Mouse (Mus musculus): ENCODE data around the gene Sst.
"Not testable (repeated sequence)": the region's sequence is repeated elsewhere in the genome, so short reads cannot be mapped to it uniquely, and the experiment has no call there.

Gene Sst

DNA sequence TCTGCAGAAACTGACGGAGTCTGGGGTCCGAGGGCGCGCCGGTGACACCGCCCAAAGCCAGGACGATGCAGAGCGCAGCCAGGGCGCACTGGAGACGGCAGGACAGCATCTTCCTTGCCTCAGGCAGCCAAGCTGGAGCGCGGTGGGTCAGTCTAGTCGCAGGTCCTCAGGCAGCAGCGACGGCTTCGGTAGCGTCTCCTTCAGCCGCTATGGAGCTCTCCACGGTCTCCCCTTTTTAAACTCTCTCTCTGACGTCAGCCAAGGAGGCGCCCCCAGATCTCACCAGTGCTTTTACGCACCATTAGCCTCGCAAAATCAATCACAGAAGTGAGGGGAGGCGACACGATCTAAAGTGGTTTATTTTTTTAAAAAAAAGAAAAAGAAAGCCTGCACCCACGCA, at the start of gene Sst:
Sst (minus strand) TSS at position 323 of the 400 bp plus-strand sequence.
- no peak for DNase-seq (ENCODE audit: low spot score in 2 of 2)

DNA sequence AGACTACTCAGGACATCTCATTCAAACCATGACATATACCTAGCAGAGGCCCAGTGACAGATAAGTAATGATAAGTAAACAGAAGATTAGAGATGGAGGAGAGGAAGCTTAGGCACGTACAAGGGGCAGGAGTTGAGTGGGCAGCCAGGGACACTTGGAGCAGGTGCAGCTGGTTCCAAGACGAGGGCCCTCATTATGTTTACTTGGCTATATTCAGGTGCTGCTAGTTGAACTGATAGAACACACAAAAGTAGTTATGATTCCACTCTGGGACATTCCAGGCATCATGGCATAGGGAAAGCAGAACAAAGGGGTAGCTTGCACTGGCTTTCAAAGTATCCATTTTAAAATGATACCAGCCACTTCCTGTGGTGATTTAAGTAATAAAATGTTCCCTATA, 43.6 kb upstream of the Sst start:
- no peak for DNase-seq (ENCODE audit: low spot score in 2 of 2)

DNA sequence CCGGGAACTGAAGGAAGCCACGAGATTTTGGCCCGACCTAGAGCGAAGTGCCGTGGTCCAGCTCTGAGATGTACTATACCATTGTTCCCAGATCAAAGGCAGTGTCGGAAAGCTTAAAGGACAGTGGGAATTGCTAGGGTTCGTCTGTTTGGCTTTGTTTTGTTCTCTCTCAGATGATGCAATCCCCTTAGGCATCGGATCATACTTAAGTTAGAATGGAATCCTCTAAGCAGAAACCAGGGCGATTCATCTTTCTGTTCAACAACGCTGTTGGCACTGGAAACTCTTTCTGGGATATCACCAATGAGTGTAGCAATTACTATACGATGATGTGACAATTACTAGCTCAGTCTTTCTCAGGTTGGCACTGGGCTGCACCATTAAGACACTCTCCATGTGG, 41.5 kb upstream of the Sst start, which contains the start of gene Rtp2:
Rtp2 (minus strand) TSS at position 101 of the 400 bp plus-strand sequence.
- DNase-seq (ENCODE audit: low spot score in 2 of 2) = no peak

DNA sequence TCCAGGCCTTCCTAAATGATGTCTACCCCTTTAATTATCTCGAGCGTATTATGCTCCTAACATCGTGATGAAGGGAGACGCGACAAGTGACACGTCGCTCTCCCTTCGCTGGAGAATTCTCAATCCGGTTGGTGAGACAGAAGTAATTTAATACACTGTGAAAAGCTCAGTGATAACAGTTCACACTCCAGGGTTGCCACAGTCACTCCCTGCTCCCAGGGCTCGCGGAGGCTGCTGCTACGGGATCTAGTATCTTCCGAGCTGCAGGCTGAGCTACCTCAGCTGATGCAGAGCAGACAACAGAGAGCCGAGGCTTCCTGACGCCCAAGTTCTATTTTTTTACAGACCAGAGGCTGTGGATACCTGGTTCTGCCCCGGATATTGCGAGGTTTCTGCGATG, 40.5 kb upstream of the Sst start:
- DNase-seq (ENCODE audit: low spot score in 2 of 2) = no peak

DNA sequence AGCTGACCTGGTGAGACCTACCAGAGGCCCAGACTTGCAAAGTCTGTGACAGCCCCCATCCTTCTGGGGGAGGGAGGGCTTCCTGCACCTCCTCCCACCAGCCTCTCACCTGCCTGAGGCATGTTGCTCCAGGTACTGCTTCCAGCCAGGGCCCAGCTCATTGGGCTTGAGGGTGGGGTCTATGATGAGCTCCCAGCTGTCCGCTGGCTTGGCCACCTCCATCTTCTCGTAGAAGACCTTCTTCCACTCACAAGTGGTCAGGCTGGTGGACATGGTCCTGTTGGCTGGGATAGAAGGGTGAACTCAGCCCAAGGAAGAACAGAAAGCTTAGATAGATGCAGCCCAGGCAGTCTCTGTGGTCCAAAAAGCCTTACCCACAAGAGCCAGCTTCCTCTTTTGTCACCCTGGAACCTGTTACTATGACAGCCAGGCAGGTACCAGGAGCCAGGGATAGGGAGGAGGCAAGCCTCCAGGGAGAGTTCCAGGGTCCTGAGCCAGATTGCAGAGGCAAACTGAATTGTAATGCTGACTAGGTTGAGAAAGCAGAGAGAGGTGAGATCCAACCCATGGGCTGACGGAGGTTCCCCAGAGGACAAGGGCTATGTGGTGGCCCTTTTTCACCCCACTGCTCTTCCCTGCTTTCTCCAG, 39.8 kb upstream of the Sst start:
- no peak for DNase-seq (ENCODE audit: low spot score in 2 of 2)

DNA sequence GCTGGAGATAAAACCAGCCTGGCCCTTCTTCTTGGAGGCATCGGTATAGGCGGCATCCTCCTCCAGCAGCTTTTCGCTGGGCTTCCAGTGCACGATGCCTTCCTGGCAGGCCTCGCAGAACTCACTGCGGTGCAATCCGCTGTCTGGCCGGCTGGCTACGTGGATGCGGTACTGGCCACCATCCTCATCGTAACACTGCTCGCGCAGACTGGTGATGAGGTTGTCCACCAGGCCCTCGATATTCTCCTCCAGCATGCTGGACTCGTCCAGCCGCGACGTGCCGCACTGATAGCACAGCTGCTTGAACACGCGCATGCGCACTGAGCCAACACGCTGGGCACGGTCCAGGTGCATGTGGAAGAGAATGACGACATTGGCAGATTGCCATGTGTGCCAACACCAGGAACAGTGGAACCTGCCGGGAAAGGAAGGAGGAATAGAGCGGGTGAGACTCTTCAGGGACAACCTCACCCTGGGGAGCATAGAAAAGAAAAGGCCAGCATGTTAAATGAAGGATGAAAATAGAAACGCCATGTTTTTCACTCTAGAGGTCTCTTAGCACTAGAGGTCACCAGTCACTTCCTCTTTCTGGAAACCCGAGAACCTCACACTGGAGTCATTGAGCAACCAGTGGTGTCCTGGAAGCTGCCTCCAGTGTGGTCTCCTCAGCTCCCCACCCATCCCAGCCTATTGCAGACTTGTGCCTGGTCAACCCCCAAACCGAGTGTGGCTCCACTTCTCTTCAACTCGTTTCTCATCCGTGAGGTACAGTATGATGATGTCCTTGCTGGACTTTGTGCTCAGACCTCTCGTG, 36.8 kb upstream of the Sst start:
- no peak for DNase-seq (ENCODE audit: low spot score in 2 of 2)

DNA sequence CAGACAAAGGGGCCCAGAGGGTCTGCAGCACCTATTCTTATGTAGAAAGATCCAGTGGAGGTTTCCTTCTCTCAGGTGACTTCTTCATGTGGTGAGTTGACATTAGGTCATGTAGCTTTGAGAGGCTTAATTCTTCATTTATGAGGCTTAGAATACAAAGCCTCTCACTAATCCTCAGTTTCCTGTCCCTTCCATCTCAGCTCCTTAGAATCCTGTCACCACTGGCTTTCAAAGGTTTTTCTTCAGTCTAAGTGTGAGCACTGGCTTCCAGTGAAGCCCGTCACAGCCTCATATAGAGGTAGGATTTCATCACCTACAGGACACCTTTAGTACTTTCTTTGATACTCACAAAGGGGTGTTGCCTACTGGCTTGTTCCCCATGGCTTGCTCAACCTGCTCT, 32.1 kb upstream of the Sst start:
- DNase-seq (ENCODE audit: low spot score in 2 of 2) = no peak

DNA sequence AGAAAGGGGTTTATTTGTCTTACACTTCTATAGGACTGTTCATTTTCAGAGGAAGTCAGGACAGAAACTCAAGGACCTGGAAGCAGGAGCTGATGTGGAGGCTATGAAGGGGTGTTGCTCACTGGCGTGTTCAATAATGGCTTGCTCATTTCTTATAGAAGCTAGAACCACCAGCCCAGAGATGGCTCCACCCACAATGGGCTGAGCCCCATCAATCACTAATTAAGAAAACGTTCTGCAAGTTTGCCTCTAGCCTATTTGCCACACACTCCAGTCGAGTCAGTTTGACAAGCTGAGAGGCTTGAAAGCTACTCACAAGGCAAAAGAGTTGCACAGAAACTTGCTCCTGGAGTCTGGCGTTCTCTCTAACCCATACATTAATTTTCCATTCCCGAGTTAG, 30.9 kb upstream of the Sst start:
- no peak for DNase-seq (ENCODE audit: low spot score in 2 of 2)

DNA sequence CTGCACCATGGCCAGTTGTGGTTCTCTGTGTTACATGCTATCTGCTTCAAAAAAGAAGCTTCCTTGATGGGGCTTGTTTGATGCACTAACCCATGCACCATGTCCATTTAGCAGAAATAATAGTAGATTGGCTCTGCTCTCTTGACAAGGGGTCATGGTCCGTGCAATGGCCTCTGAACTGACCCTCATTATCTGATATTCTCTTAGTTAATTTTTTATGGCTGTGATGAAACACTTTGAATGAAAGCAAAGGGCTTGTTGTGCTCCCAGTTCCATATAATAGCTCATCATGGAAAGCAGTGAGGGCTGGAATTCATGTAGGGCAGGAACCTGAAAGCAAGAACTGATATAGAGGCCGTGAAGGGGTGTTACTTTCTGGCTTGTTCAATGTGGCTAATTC, 28.7 kb upstream of the Sst start:
- no peak for DNase-seq (ENCODE audit: low spot score in 2 of 2)

DNA sequence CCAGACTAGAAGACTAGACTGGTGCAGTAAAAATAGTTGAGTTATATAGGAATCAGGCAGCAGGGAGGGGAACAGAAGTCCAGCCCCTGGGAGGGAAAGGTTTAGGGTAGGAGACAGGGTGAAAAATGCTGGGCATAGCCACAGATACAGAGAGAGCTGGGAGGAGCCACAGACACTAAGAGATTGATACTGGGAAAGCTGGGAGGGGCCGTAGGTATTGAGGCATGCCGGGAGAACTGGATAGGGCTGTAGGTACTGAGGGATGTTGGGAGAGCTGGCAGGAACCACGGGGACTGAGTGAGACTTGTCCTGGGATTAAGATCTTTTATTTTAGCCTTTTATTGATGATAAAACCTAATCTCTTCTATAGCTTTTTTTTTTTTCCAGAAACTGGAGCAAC, 22.6 kb upstream of the Sst start:
- DNase-seq (ENCODE audit: low spot score in 2 of 2) = no peak

DNA sequence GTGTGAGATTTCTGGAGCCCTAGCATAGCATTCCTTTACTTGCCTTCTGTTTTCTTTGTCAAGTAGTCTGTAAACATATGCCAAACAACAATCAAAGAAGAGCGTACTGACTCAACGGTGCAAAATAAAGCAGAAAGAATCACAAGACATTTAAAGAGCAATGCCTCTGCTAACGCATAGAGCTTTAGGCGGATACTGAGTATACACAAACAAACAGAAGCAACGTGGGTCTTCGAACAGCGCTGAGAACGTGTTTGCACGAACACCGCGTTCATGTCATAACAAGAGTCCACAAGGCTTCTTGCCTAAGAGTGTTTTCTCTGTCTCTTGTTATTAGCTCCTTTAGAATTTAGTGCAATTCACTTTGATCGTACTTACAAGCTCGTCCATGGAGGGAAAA, 22.0 kb upstream of the Sst start:
- no peak for DNase-seq (ENCODE audit: low spot score in 2 of 2)

DNA sequence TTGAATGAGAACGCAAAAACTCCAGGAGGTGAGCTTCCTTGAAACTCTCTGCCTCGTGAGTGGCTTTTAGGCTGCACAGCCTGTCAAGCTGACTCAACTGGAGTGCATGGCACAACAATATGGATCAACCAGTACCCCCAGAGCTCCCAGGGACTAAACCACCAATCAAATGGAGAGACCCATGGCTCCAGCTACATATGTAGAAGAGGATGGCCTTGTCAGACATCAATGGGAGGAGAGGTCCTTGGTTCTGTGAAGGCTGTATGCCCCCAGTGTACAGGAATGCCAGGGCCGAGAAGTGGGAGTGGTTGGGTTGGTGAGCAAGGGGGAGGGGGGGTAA, 18.2 kb upstream of the Sst start:
- DNase-seq (ENCODE audit: low spot score in 2 of 2) = not testable (repeated sequence)

DNA sequence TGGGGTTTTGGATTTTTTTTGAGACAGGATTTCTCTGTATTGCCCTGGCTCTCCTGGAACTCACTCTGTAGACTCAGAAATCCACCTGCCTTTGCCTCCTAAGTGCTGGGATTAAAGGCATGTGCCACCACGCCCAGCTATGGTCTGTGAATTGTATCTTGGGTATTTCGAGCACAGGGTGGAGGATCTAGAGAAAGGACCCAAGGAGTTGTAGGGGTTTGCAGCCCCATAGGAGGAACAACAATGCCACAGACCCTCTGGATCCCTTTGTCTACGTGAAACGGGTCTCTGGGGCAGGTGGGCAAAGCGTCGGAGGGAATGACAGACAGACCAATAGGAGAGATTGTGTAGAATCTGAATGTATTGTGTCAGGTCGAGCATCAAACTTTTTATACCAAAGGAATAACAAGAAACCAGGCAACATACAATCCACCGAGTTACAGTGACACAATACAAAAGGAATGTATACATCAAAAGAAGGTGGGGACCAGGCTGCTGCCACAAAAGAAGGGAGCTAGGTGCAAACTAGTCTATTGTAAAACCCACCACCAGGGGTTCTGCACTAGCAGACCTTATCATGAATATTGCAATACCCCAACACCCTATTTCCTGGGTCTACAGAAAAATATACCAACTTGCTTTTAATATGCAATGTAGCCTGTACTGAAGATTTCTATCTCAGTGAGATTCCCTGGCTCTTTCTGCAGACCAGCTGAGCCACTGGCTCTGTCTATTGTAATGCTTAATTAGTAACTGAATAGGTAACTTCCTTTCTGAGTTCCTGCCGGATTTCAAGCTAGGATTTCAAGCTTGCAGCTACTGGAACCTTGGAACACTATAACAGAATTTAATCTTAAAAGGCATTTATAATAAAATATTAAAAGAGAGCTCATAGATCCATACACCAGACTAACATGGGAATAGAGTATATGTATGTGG, 17.6 kb upstream of the Sst start:
- not testable (repeated sequence) for DNase-seq (ENCODE audit: low spot score in 2 of 2)

DNA sequence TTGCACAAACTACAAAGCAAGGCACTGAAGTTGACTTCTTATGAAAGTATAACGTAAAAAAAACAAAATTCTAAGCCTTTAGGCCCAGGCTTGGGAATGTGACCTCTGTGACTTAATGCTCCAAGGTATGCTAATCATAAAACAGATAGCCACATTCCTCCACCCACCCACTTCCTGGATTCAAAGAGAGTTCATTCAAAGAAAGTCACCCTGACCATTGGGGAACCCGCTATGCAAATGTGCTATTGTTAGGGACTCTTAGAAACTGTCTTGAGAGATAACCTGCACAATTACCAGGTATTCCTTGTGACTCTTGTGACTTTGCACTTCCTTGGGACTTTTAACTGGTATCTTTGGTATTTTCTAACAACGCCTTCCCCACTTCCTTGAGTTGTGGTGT, 15.8 kb upstream of the Sst start:
- DNase-seq (ENCODE audit: low spot score in 2 of 2) = not testable (repeated sequence)

DNA sequence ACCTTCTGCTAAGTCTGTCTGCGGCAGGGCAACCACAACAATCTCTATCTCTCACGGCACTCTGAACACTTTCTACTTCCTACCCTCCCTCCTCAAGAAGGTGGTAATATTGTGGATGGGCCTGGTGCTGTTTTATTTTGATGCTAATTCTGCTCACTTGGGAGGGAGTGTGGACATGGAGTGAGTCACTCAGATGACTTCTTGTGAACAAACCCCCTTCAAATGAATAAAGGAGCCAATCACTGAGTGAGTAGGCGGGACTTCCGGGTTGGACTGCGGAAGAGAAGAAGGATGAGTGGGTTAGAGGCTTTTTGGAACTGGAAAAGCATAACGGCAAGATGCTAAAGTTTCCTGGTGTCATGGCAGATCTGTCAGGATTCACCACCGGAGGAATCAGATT, 10.7 kb upstream of the Sst start:
- no peak for DNase-seq (ENCODE audit: low spot score in 2 of 2)

DNA sequence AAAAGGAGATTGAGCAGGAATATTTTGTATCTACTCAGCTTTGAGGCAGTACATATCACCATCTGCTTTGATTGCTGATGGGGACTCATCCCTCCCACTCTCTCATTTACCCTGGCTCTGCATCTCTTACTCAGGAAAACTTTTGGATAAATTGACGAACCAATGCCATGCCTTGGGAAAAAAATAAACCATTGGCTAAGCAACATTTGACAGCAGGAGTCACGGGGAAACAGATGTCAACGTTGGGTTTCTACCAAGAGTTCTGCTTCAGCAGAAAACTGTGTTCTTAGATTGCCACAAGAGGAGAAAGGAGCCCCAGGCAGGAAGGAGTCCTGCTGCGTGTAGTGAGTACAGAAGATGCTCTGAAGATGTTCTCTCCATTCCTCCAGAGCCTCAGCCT, 9.3 kb upstream of the Sst start:
- DNase-seq (ENCODE audit: low spot score in 2 of 2) = peak in 1 of 2 experiments; percentile 30

DNA sequence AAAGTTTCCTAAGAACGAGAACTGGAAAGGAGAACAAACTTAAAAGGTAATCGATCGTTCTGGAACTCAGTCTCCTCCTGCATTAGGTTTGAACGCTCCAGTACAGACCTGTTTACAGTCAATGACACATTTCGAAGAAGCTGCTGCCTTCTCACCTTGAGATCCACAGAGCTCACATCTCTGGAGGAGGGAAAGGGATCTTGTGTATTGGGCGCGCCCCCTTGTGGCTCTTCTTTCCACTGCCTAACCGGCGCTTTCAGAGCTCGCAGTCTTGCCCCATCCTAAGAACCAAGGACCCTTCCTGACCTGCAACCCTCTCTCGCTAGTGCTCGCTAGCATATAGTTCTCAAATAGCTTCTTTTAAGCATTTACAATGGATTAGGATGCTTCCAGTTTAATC, 8.1 kb upstream of the Sst start:
- DNase-seq (ENCODE audit: low spot score in 2 of 2) = peak in 1 of 2 experiments; percentile 87

DNA sequence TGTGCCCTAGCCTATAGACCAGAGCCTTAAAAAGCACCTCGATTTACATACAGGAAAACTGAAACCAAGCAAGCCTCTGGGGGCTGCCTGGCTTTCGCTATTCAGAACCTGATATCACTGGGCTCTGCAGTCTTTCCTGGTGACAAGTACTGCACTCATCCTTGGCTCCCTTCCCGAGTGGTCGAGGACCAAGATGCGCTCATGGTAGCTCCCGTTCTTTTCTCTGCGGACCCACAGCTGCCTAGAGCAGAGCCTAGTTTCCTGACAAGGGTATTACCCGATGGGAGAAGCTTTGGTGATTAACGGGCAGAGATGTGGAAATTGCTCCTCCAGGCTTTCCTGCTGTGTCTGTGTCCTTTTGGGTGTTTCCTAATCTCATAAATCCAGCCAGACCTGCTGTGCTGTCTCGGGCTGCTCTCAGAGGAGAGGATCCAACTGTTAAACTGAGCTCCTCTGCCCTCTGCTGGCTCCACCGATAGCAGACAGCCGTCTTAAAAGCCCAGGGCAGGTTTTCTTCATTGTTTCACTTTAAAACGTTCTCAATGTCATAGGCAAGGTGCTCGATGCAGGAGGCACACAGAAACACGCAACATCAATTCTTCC, 7.3 kb upstream of the Sst start:
- peak; percentile 26 to 84 for DNase-seq (ENCODE audit: low spot score in 2 of 2)

DNA sequence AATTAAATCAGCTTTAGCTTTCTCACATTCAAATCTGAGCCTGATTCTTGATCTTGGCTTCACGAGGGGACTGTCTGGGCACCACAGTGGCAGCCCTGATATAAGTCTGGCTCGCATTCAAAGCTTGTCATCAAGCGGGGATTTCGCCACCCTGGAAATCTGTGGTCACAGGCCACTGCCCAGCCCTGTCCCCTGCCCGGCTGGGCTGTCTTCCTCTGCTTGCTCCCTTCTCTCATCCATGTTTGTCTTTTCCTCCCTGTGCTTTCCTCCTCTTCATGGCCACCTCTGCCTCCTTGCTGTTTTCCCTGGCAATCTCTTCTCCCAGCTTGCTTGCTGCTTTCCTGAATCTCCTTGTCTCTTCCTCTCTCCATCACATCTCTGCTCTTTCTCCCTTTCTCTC, 6.7 kb upstream of the Sst start:
- no peak for DNase-seq (ENCODE audit: low spot score in 2 of 2)

DNA sequence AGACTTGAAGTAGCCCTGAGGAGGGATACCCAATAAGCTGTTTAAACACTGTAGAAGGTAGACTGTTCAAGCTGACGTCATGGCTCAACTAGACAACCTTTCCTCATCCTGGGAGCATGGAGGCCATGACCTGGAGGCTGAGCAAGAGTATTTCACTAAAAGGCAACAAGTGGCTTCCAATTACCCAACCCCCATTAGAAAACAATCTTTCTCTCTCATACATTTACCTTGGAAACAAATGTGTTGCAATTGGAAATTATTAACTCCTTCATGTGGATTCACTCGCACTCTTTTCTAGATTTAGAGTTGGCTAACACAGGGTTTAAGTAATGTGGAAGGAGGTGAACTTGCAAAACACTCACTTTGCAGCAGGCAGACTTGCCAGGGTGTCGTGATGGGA, 4.4 kb upstream of the Sst start:
- DNase-seq (ENCODE audit: low spot score in 2 of 2) = no peak

DNA sequence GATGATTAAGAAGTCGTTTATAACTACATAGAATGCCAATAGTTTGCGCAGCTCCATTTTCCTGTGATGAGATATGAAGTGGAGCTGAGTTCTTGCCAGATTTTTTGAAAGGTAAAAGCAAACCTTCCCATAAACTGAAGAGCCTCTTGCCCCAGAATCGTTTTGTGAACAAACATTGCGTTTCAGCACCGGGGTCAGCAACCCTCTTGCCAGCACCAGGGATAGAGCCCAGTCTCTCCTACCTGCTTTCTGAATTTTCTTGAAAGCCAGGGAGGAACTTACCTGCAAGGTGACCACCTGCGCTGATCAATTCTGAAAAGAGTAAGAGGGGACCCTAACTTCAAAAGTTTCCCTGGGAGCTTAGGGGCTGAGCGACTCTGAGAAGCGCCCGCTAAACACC, 607 bp downstream of the Sst start:
- DNase-seq (ENCODE audit: low spot score in 2 of 2) = no peak
